Mouse (Mus musculus): ENCODE results near the gene Def8. TPM values are rescaled to one million over a fixed set of nuclear protein-coding genes. Genes with fewer than 3 reads are reported as not detected.

Gene Def8
- polyA plus RNA-seq, 1 experiment = 6.4 TPM

GRCm38 (mm10) chr8:123502192-123502591 is 78.9 kb downstream of the Def8 start:
- TF ChIP-seq GATA1 (IDR thresholded peaks at IDR 0.05; ENCODE audit: low read length) = no peak

GRCm38 (mm10) chr8:123503801-123504467 is 80.6 kb downstream of the Def8 start:
- no peak for TF ChIP-seq GATA1 (IDR thresholded peaks at IDR 0.05; ENCODE audit: low read length)

- no peak for TF ChIP-seq GATA1 (IDR thresholded peaks at IDR 0.05; ENCODE audit: low read length)
These were observed 81.4 kb downstream of the Def8 start for GRCm38 (mm10) chr8:123504591-123505195.

- TF ChIP-seq GATA1 (IDR thresholded peaks at IDR 0.05; ENCODE audit: low read length) = no peak
These were observed 81.9 kb downstream of the Def8 start for GRCm38 (mm10) chr8:123505267-123505666.

- TF ChIP-seq GATA1 (IDR thresholded peaks at IDR 0.05; ENCODE audit: low read length) = no peak
These were observed 82.4 kb downstream of the Def8 start for GRCm38 (mm10) chr8:123505695-123506094.

- TF ChIP-seq GATA1 (IDR thresholded peaks at IDR 0.05; ENCODE audit: low read length) = peak; percentile 18
These were observed 83.8 kb downstream of the Def8 start for GRCm38 (mm10) chr8:123507153-123507552.

- no peak for TF ChIP-seq GATA1 (IDR thresholded peaks at IDR 0.05; ENCODE audit: low read length)
These were observed 87.5 kb downstream of the Def8 start for GRCm38 (mm10) chr8:123510819-123511218.

Other genes with a start within 250 kb of the Def8 start
- not detected in 2 replicates for gene Dpep1, start 237.3 kb upstream of the Def8 start, polyA plus RNA-seq (2012)
- 46.9 and 51.5 TPM in 2 replicates for gene Chmp1a, start 210.8 kb upstream of the Def8 start, polyA plus RNA-seq (2012)
- gene Spata33, start 210.7 kb upstream of the Def8 start, polyA plus RNA-seq (2012) = 0.21 and 0.54 TPM in 2 replicates
- gene Cdk10, start 198.7 kb upstream of the Def8 start, polyA plus RNA-seq (2012) = 69.4 and 91.1 TPM in 2 replicates
- 4.9 and 6.5 TPM in 2 replicates for gene Spata2l, start 187.3 kb upstream of the Def8 start, polyA plus RNA-seq (2012)
- gene Zfp276, start 169.3 kb upstream of the Def8 start, polyA plus RNA-seq (2012) = 7.1 and 8.6 TPM in 2 replicates
- 65.3 and 87.9 TPM in 2 replicates for gene Vps9d1, start 169.2 kb upstream of the Def8 start, polyA plus RNA-seq (2012)
- gene Fanca, start 105.0 kb upstream of the Def8 start, polyA plus RNA-seq (2012) = 51.2 and 55.3 TPM in 2 replicates
- 0.22 and 0.26 TPM in 2 replicates for gene Spire2, start 90.8 kb upstream of the Def8 start, polyA plus RNA-seq (2012)
- 96.6 and 104 TPM in 2 replicates for gene Tcf25, start 49.8 kb upstream of the Def8 start, polyA plus RNA-seq (2012)
- 0.02 and 0.03 TPM in 2 replicates for gene Mc1r, start 16.4 kb upstream of the Def8 start, polyA plus RNA-seq (2012)
- gene Tubb3, start 12.1 kb upstream of the Def8 start, polyA plus RNA-seq (2012) = 0.59 and 0.68 TPM in 2 replicates
- 25.4 and 27.4 TPM in 2 replicates for gene Afg3l1, start 54.4 kb downstream of the Def8 start, polyA plus RNA-seq (2012)
- not detected in 2 replicates for gene Dbndd1, start 91.9 kb downstream of the Def8 start, polyA plus RNA-seq (2012)
- gene Gas8, start 95.3 kb downstream of the Def8 start, polyA plus RNA-seq (2012) = 18.1 and 24.4 TPM in 2 replicates
- gene Rhou, start 230.4 kb downstream of the Def8 start, polyA plus RNA-seq (2012) = not detected in 2 replicates